Mouse (Mus musculus) ES-E14 (cell line): ENCODE data around the gene Emsy. TPM values are rescaled to one million over a fixed set of nuclear protein-coding genes. Genes with fewer than 3 reads are reported as not detected.

Source experiments
- DNase-seq: peaks from one replicate; pipeline ENCODE4 v3.0.0-alpha.2; 2013; ENCODE audit warnings: low read depth, low spot score
- H3K27ac ChIP-seq: 2 replicates; pipeline ENCODE4 v1.5.1; 2012; ENCODE audit warnings: low read depth, mild to moderate bottlenecking, low read length, moderate library complexity, mixed read lengths; ENCODE audit not compliant: poor library complexity, insufficient read depth, severe bottlenecking
- H3K36me3 ChIP-seq: 2 replicates; pipeline ENCODE4 v1.6.1; 2012; ENCODE audit warnings: mild to moderate bottlenecking, low read length, moderate library complexity, mixed read lengths; ENCODE audit not compliant: control insufficient read depth, poor library complexity, insufficient read depth, severe bottlenecking
- H3K4me1 ChIP-seq, 2 experiments: fragments of 150-350 bp in 1 of 2; sonication (generic) in 1 of 2; 2 replicates each; pipeline ENCODE4 v1.6.1; 2012; ENCODE audit warnings: low read length in 2 of 2, mild to moderate bottlenecking in 1 of 2, mixed read lengths in 1 of 2; ENCODE audit not compliant: control insufficient read depth in 2 of 2, insufficient read depth in 2 of 2, poor library complexity in 1 of 2
- H3K4me3 ChIP-seq, 2 experiments: fragments of 150-350 bp in 1 of 2; sonication (generic) in 1 of 2; 2 replicates each; pipeline ENCODE4 v1.5.1; 2012; ENCODE audit warnings: low read length in 2 of 2, low read depth in 1 of 2, mild to moderate bottlenecking in 1 of 2, mixed read lengths in 1 of 2; ENCODE audit not compliant: insufficient read depth in 1 of 2, poor library complexity in 1 of 2, severe bottlenecking in 1 of 2
- H3K9ac ChIP-seq: 2 replicates; pipeline ENCODE4 v1.6.1; 2012; ENCODE audit warnings: low read depth, mild to moderate bottlenecking, low read length, mixed read lengths; ENCODE audit not compliant: poor library complexity, insufficient read depth, severe bottlenecking
- H3K9me3 ChIP-seq: fragments of 150-350 bp; sonication (generic); 2 replicates; pipeline ENCODE4 v1.6.1; 2012; ENCODE audit warnings: low read depth, mild to moderate bottlenecking, low read length; ENCODE audit not compliant: control insufficient read depth, insufficient read depth
- CHD2 ChIP-seq: IDR thresholded peaks from 2 replicates; pipeline ENCODE4 v1.6.1; 2014; ENCODE audit warnings: mild to moderate bottlenecking, low read depth, low read length, inconsistent platforms
- HCFC1 ChIP-seq: IDR thresholded peaks from 2 replicates; pipeline ENCODE4 v1.6.1; 2012; ENCODE audit warnings: low read length, inconsistent platforms, borderline replicate concordance; ENCODE audit not compliant: insufficient read depth
- MAFK ChIP-seq: IDR thresholded peaks from 2 replicates; pipeline ENCODE4 v1.6.1; 2014; ENCODE audit warnings: mild to moderate bottlenecking, low read depth, low read length, inconsistent platforms; ENCODE audit not compliant: insufficient read depth
- ZC3H11A ChIP-seq: IDR thresholded peaks from 2 replicates; pipeline ENCODE4 v1.6.1; 2012; ENCODE audit warnings: low read depth, mild to moderate bottlenecking, inconsistent platforms, low read length, borderline replicate concordance
- ZNF384 ChIP-seq: IDR thresholded peaks from 2 replicates; pipeline ENCODE4 v1.6.1; 2012; ENCODE audit warnings: low read depth, low read length, inconsistent platforms
- in situ Hi-C, 2 experiments: fragments of 600-800 bp; cut with MboI; formaldehyde crosslinking; loops; one replicate each; pipeline ENCODE4 v1.15.1; 2025; ENCODE audit warnings: low sequenced_read_pairs in 2 of 2, inconsistent platforms in 1 of 2; ENCODE audit not compliant: unreplicated experiment in 2 of 2
- total RNA-seq: library from RNA; depleted of rRNA; stranded (reverse); fragments of 300-350 nt; gene quantifications from 2 replicates; pipeline ENCODE4 v1.2.3, GENCODE M21; 2012

Gene Emsy
- total RNA-seq, 1 experiment = 25.5 TPM

GRCm38 (mm10) chr7:98692761-98693546, 36.4 kb upstream of the Emsy start:
- TF ChIP-seq ZNF384 = no peak
- TF ChIP-seq HCFC1 = no peak
- no peak for TF ChIP-seq MAFK
- TF ChIP-seq ZC3H11A = no peak
- no peak for TF ChIP-seq CHD2
- DNase-seq = no peak
- Histone ChIP-seq H3K9ac (no peak overlapping the region), H3K4me1 (no peaks in the 10 kb centered on the region), H3K36me3 (no peaks in the 10 kb centered on the region), H3K9me3 (no peaks in the 10 kb centered on the region), H3K4me3 (no peak overlapping the region), H3K27ac (no peak overlapping the region)
- in situ Hi-C loops = loop anchor here in 1 of 2 experiments (25.0 kb wide), 1 partner anchor 206 kb away; the partner anchor contains the start of gene Lrrc32

GRCm38 (mm10) chr7:98690831-98691230, 34.2 kb upstream of the Emsy start:
- no peaks in the 10 kb centered on the region for H3K4me1 ChIP-seq
- no peak overlapping the region for H3K4me3 ChIP-seq
- no peak overlapping the region for H3K27ac ChIP-seq
- H3K9me3 ChIP-seq = no peaks in the 10 kb centered on the region
- no peak for DNase-seq
- no peak overlapping the region for H3K9ac ChIP-seq
- H3K36me3 ChIP-seq = no peaks in the 10 kb centered on the region
- in situ Hi-C loops = loop anchor here in 1 of 2 experiments (25.0 kb wide), 1 partner anchor 204 kb away; the partner anchor contains the start of gene Lrrc32
- TF ChIP-seq MAFK (no peak), ZC3H11A (no peak), HCFC1 (no peak), ZNF384 (no peak), CHD2 (no peak)

- in situ Hi-C loops = loop anchor here in 1 of 2 experiments (25.0 kb wide), 1 partner anchor 203 kb away; the partner anchor contains the start of gene Lrrc32
- H3K9me3 ChIP-seq = no peaks in the 10 kb centered on the region
- DNase-seq = no peak
- no peaks in the 10 kb centered on the region for H3K36me3 ChIP-seq
- H3K9ac ChIP-seq = no peak overlapping the region
- H3K4me3 ChIP-seq = no peak overlapping the region
- H3K4me1 ChIP-seq = no peaks in the 10 kb centered on the region
- H3K27ac ChIP-seq = no peak overlapping the region
- TF ChIP-seq ZNF384 (no peak), HCFC1 (no peak), ZC3H11A (no peak), CHD2 (no peak), MAFK (no peak)
Measured at GRCm38 (mm10) chr7:98690126-98690525, 33.5 kb upstream of the Emsy start.

- Histone ChIP-seq H3K4me3 (no peak overlapping the region), H3K4me1 (peaks cover 0 to 2% of the 10 kb centered on the region in 2 experiments; a peak in 1 of 4 replicates), H3K27ac (no peak overlapping the region), H3K36me3 (no peaks in the 10 kb centered on the region), H3K9ac (no peak overlapping the region), H3K9me3 (no peaks in the 10 kb centered on the region)
- DNase-seq = no peak
- TF ChIP-seq MAFK (no peak), ZNF384 (no peak), CHD2 (no peak), ZC3H11A (no peak), HCFC1 (no peak)
- in situ Hi-C loops = loop anchor here in 1 of 2 experiments (25.0 kb wide), 1 partner anchor 199 kb away; the partner anchor contains the start of gene Lrrc32
Measured at GRCm38 (mm10) chr7:98685895-98686294, 29.3 kb upstream of the Emsy start.
